Mouse (Mus musculus) forebrain, postnatal 0 days (tissue): Measurements from ENCODE around the gene 2300009A05Rik. TPM values are rescaled to one million over a fixed set of nuclear protein-coding genes. Genes with fewer than 3 reads are reported as not detected.

ENCODE experiments used
- ATAC-seq: fragments of 200-750 bp; cut with Nextera tagmentation; 2 replicates; pipeline ENCODE4 v1.8.0; 2017; ENCODE audit warnings: mild to moderate bottlenecking, moderate library complexity
- DNase-seq: peaks from one replicate; pipeline ENCODE4 v3.0.0-alpha.2; 2015
- H3K27ac ChIP-seq: fragments of 300-500 bp; sonication (generic); 2 replicates; pipeline ENCODE4 v1.5.1; 2014; ENCODE audit warnings: low read depth, mild to moderate bottlenecking, antibody characterized with exemption, low read length, moderate library complexity, mixed read lengths
- H3K27me3 ChIP-seq: fragments of 300-500 bp; sonication (generic); 2 replicates; pipeline ENCODE4 v1.6.1; 2014; ENCODE audit warnings: mild to moderate bottlenecking, low read length, mixed read lengths; ENCODE audit not compliant: insufficient read depth
- H3K36me3 ChIP-seq: fragments of 300-500 bp; sonication (generic); 2 replicates; pipeline ENCODE4 v1.6.1; 2014; ENCODE audit warnings: mild to moderate bottlenecking, moderate library complexity; ENCODE audit not compliant: insufficient read depth
- H3K4me1 ChIP-seq: fragments of 300-500 bp; sonication (generic); 2 replicates; pipeline ENCODE4 v1.6.1; 2014; ENCODE audit warnings: antibody characterized with exemption; ENCODE audit not compliant: insufficient read depth
- H3K4me2 ChIP-seq: fragments of 300-500 bp; sonication (generic); 2 replicates; pipeline ENCODE4 v1.6.1; 2014; ENCODE audit warnings: low read depth, mild to moderate bottlenecking, moderate library complexity
- H3K4me3 ChIP-seq: fragments of 300-500 bp; sonication (generic); 2 replicates; pipeline ENCODE4 v1.5.1; 2014; ENCODE audit warnings: low read depth, low read length, mixed read lengths
- H3K9ac ChIP-seq: fragments of 300-500 bp; sonication (generic); 2 replicates; pipeline ENCODE4 v1.6.1; 2014; ENCODE audit warnings: mild to moderate bottlenecking
- H3K9me3 ChIP-seq: fragments of 300-500 bp; sonication (generic); 2 replicates; pipeline ENCODE4 v1.6.1; 2016; ENCODE audit warnings: low read length
- CTCF ChIP-seq: sonication (generic); IDR thresholded peaks from 2 replicates; pipeline ENCODE4 v1.5.1; 2016; ENCODE audit warnings: antibody characterized with exemption, control low read depth, low read depth
- WGBS: fragments of 180-500 bp; shearing (Covaris S2); extraction: QIAGEN DNeasy Blood & Tissue Kit; methylation state at CpG from one replicate; pipeline ENCODE4 v1.1.7; 2014; 5-methylcytosine and 5-hydroxymethylcytosine counted together
- polyA plus RNA-seq: library from polyadenylated mRNA; unstranded; fragments of >200 nt; fragmentation: Nextera tagmentation; extraction: Ambion mirVana; gene quantifications from 2 replicates; pipeline ENCODE4 v1.2.1, GENCODE M21; 2015
- total RNA-seq: library from RNA; depleted of rRNA; stranded (reverse); fragments of >200 nt; gene quantifications from 2 replicates; pipeline ENCODE4 v1.2.3, GENCODE M21; 2014; rRNA removed

The 2300009A05Rik gene
- total and polyA plus RNA-seq, 2 experiments from 2014 or later, result 28.8 to 83.2 TPM

- 76% methylated on average over 1 of the region's 1 CpGs for WGBS
- H3K4me3 ChIP-seq, result no peak overlapping the region
- H3K4me2 ChIP-seq, result no peak overlapping the region
These were observed 50.9 kb downstream of the 2300009A05Rik start for GRCm38 (mm10) chr9:63348146-63348545.

GRCm38 (mm10) chr9:63346029-63346428 is 53.0 kb downstream of the 2300009A05Rik start:
- ATAC-seq (no peak), DNase-seq (no peak)
- WGBS, result 66% methylated on average over 6 of the region's 6 CpGs
- H3K4me3 ChIP-seq, result no peak overlapping the region
- no peak for TF ChIP-seq CTCF
- H3K27ac ChIP-seq, result no peak overlapping the region
- no peak overlapping the region for H3K4me2 ChIP-seq
- H3K36me3 ChIP-seq, result no peaks in the 10 kb centered on the region
- H3K27me3 ChIP-seq, result no peaks in the 10 kb centered on the region
- H3K4me1 ChIP-seq, result no peaks in the 10 kb centered on the region
- no peaks in the 10 kb centered on the region for H3K9me3 ChIP-seq
- no peak overlapping the region for H3K9ac ChIP-seq

More at GRCm38 (mm10) chr9:63348146-63348545, 50.9 kb downstream of the 2300009A05Rik start:
- DNase-seq, result no peak
- TF ChIP-seq CTCF, result no peak
- Histone ChIP-seq H3K27ac (no peak overlapping the region), H3K9me3 (no peaks in the 10 kb centered on the region), H3K4me1 (no peaks in the 10 kb centered on the region), H3K9ac (no peak overlapping the region), H3K27me3 (no peaks in the 10 kb centered on the region), H3K36me3 (no peaks in the 10 kb centered on the region)
- ATAC-seq, result no peak

Other genes with a start within 250 kb of the 2300009A05Rik start
- 16.4 and 21.1 TPM in 2 replicates for gene Map2k5, start 21.3 kb downstream of the 2300009A05Rik start, total RNA-seq
- 33.1 and 37.7 TPM in 2 replicates for gene Map2k5, start 21.3 kb downstream of the 2300009A05Rik start, polyA plus RNA-seq
- gene Iqch, start 203.2 kb upstream of the 2300009A05Rik start, total RNA-seq, result 0.14 TPM in 1 of 2 replicates, not detected in the other
- 0.10 TPM in 1 of 2 replicates, not detected in the other for gene Iqch, start 203.2 kb upstream of the 2300009A05Rik start, polyA plus RNA-seq
- 37.5 and 46.7 TPM in 2 replicates for gene Aagab, start 203.4 kb upstream of the 2300009A05Rik start, total RNA-seq
- 50.0 and 51.0 TPM in 2 replicates for gene Aagab, start 203.4 kb upstream of the 2300009A05Rik start, polyA plus RNA-seq